Mouse (Mus musculus): Measurements from ENCODE around the gene Gm10662.
"Not testable (repeated sequence)": the region's sequence is repeated elsewhere in the genome, so short reads cannot be mapped to it uniquely, and the experiment has no call there.

The Gm10662 gene

DNA sequence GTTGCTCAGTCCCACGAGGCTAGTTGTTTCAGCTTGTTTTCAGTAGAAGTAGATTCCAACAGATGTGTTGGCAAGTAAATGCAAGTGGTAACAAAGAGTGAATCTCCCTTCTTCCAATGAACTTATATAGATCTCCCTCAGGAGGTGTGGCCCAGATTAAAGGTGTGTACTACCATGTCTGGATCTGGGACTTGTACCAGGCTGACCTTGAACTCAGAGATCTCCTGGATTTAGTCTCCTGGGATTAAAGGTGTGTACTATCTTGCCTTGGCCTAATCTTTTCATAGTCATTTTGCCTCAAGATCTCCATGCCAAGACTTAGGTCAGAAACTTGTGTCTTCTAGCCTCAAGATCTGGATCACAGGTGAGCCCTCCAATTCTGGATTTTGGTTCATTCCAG is at the start of gene Gm10662:
Gene Gm10662, minus strand, starts transcription at position 101 of the 400 bp plus-strand sequence.
- not testable (repeated sequence) for DNase-seq (ENCODE audit: low read depth, low spot score)

DNA sequence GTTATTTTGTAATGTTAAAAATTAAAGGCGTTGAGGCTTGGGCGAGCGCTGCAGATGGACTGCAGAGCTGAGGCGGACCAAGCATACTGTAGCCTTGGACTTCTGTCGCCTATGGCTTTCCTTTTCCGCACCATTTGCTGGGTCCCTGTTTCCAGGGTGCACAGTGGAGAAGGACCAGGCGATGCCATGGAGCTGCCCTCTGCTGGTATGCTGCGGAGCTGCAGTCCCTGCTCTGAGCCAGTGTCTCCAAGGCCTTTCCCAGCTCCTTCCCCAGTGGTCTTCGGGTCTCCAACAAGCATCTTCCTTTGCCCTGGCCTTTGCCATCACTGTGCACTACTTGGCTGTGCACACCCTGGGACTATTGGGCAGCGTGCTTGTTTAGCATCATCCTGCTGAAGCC is 19.2 kb upstream of the Gm10662 start:
- not testable (repeated sequence) for DNase-seq (ENCODE audit: low read depth, low spot score)
